Mouse (Mus musculus): Measurements from ENCODE around the gene Apobec3.
"Not testable (repeated sequence)": the region's sequence is repeated elsewhere in the genome, so short reads cannot be mapped to it uniquely, and the experiment has no call there.

Apobec3 gene

DNA sequence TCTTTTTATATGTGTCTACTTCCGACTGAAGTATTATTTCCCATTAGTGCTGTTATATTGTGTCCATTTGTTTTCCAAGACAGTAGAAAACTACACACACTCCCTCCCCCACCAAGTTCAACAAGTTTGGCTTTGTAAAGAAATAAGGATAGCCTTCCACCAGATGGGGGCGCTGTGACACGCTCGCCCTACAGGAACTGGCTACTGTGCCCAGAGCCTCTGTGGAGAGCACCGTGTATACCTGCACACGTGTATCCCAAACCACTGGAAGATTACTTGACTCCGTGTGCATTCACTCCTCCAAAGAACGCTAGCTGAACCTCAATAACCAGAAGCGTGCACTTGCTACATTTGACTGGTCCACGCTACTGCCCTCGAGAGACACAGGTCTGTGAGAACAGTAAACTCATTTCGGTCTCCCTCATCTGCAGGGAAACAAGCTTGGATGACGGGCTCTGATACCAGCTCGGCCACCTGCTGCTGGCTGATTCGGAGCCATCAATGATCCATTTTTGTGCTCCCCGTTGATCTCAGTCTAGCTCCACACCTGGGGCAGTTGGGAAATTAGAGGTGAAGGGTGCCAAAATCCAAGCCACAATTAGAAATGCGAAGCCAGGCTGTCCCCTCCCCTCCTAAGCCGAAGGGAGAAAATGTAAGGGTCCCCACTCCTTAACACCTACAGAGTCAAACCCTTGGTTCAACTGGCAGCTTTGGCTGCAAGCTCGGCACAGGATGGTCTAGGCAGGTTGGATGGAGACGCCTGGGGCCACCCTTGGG lies at the start of gene Apobec3:
Gene Apobec3, plus strand, starts transcription at position 224 of the 777 bp plus-strand sequence.
- DNase-seq = peak; percentile 94

DNA sequence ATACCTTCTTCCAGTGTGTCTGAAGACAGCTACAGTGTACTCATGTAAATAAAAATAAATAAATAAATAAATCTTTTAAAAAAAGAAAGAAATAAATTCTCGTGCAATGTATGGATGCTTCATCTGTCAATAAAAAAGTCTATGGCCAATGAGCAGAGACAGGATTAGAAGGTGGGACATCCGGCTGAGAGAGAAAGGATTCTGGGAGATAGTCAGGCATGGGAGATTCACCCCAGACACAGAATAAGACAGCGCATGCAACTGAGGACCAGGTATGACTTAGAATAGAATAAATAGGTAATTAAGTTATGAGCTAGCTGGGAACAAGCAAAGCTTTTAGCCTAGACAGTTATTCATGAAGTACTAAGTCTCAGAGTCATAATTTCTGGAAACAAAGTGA lies 48.5 kb upstream of the Apobec3 start:
- no peak for DNase-seq

DNA sequence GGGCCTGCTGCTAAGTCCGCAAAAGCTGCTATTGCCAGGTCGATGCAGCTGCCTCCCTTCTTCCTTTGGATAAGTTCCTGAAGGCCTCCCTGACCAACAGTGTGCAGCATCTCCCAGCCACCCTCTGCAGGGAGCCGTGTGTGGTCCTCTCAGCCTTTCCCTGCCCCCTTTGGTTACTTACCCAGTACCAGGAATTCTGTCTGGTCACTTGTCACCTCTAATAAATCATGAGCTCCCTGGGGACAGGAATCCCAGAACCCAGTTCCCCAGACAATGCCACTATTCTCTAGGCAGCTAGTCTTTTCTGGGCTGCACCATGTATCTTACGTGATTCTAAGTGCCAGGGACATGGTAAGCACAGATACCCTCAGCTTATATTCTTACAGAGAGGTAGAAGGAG lies 45.5 kb upstream of the Apobec3 start:
- no peak for DNase-seq

DNA sequence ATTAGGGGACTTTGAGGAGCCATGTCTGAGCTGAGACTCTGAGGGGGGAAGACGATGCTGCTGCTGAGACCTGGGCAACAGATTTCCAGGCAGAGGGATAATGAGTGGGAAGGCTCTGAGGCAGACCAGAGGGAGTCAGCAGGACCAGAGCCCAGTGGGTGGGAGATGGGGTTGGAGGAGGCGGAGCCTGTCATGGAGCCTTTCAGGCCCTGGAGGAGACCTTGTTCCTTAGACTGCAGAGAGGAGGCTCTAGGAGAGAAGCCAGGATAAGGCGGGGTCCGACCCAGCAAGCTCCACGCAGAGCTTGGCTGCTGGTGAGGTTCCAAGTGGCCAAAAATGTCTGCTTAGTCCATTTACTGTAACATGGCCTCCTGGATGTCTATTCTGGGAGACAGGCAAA lies 44.4 kb upstream of the Apobec3 start:
- no peak for DNase-seq

DNA sequence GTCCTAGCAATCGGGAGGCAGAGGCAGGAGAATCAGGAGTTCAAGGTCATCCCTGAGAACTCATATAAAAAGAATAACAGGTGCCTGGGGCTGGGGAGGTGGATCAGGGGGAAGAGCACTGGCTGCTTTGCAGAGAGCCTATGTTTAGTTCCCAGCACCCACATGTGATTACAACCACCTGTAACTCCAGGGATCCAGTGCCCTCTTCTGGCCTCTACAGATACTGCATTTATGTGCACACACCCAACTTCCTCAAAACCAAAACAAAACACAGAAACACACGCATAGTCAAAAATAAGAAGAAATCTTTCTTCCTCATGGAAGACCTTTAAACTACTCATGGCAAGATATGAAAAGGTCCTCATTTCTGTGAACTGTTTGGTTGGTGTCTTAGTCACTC lies 41.3 kb upstream of the Apobec3 start:
- no peak for DNase-seq

DNA sequence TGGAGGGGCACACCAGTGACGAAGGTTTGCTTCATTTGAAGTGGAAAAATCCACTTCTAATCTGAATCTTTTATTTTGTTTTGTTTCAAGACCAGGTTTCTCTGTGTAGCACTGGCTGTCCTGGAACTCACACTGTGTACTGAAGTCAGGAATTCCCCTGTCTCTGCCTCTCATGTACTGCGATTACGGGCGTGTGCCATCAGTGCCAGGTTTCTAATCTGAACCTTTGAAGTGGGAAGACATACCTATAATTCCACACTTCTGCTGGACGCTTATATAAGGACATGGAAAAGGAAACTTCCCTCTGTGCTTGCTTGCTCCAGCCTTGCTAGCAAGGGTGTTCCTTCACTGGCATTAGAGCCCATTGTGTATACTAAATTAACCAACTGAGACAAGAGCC lies 32.5 kb upstream of the Apobec3 start:
- no peak for DNase-seq

DNA sequence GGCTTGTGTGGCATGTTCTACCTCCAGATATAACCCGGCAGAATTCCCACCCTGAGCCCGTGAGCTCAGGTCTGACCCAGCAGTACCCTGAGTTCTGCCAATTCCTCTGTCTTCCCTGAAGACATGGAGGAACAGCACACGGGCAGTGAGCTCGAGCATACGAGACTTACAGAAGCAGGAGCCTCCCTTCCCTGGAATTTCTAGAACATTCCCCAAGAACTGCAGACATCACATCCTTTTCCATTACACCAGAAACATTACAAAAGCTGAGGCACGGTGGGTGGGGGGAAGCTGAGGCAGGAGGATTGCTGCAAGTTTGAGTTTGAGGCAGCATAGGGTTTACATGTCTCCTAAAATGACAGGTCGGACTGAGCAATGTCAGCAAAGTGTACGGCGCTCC lies 31.6 kb upstream of the Apobec3 start:
- DNase-seq = no peak

DNA sequence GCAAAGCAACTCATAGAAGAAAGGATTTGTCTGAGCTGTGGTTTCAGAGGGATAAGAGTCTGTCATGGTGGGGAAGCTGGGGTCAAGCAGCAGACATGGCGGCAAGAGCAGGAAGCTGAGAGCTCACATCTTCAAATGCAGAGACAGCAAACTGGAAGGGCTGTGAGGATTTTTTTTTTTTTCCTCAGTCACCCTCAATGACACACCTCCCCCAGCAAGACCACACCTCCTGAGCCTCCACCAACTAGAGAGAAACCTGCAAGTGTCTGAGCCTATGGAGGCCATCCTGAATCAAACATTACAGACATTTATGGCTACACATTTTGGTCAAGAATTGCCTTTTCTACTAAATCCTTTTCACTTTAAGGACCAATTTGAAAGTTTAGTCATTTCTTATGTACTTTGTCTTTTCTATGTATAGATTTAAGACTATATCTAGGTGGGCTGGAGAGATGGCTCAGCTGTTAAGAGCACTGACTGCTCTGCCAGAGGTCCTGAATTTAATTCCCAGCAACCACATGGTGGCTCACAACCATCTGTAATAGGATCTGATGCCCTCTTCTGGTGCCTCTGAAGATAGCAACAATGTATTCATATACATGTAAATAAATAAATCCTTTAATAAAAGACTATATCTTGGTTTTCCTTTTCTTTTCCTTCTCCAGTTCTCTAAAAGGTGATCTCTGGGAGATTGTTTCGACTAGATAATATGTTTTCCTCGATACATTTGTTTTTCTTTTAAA lies 24.0 kb upstream of the Apobec3 start:
- no peak for DNase-seq

DNA sequence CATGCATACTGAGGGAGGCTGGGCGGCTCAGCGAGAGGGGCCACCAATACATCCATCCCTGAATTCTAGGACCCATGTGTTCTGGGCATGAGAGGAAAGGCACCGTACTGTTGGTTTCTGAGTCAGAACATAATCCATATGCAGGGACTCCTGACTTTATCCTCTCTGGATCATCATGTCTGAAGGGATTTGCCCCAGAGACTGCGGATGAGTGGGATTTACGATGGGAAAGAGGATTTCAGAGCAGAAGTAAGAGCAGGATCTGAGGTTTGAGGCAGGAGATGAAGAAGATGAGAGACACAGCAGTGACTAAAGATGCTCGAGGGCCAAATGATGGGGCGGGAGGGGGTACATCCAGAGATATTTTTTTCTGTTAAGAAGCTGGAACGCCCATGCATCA lies 17.9 kb upstream of the Apobec3 start:
- no peak for DNase-seq

DNA sequence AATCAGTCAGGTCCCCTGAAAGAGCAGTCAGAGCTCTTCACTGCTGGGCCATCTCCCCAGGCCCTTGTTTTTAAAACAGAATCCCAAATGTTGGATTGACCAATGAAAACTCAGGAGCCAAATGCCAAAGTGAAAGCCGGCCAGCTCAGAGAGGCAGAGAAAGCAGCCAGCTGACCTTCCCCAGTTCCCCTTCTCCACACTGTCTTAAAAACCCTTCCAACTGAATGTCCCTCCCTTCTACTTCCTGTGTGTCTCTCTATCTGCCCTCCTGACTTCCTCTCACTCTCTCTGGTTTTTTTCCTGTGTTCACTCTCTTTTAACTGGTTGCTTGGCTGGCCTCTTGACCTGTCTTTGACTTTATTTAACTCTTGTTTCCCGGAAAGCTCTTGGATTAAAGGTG lies 17.5 kb upstream of the Apobec3 start:
- no peak for DNase-seq

DNA sequence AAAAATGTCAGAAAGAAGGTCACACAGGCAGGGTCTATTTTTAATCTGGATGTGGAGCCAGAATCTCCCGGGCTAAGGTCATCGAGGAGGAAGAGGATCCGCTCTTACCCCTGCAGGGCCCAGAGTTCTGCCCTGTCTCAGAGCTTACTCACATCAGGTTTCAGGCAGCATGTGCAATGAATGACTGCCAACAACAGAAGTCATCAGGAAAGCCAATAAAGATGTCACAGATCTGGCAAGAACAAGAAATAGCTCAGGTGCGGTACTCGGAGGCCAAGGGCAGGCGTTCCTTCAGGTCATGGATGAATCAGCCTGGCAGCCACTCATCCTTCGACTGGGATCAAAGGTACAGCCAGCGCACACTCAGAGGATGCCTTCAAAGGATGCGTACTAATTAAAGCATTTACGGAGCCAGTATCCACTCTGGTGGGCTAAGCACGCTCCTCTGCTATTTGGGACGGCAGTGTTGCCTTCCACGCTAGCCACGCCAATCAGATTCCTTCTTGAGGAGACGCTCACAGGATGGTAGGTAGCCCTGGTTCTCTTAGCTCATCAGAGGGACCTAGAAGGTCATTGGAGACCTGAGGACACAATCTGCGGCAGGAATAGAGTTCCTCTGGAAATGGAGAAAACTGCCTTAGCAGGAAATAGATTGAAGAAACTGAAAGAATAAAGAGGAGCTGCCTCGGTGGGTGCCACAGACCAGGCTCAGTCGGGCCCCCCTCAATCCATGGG lies 16.0 kb upstream of the Apobec3 start:
- no peak for DNase-seq

DNA sequence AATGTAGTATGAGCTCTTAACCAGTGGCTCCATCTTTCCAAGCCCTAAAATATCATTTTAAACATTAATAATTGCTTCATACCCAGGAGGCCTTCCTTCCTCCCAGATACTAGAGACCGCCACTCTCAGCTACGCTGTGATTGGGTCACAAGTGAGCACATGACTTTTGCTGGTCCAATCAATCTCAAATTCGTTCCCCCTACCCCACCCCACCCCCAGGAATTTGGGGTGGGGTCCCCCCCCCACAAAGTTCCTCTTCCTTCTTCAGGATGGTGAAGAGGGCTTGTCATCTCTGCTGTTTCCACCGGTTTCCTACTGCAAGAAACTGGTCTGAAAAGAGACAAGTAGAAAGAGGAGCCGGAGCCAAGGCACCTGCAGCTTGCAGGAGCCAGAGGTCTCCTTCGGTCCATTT lies 12.7 kb upstream of the Apobec3 start:
- DNase-seq = no peak

DNA sequence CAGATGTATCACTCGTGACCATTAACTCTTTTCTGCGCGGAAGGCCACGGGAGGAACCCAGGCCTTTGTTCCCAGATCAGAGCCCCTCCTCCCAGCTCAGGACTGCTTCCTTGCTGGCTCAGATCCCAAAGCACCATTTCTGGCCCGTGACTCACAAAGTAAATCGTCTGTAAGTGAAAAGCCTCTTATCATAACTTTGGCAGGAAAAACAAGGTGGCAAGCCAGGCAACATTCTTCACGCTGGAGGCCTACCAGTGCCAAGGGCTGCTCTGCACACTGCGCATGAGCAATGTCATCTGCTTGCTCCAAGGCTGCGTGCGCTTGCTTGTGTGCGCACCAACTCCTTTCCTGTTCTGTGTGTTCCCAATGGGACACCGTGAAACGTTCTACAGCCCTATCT lies 12.1 kb upstream of the Apobec3 start:
- no peak for DNase-seq

DNA sequence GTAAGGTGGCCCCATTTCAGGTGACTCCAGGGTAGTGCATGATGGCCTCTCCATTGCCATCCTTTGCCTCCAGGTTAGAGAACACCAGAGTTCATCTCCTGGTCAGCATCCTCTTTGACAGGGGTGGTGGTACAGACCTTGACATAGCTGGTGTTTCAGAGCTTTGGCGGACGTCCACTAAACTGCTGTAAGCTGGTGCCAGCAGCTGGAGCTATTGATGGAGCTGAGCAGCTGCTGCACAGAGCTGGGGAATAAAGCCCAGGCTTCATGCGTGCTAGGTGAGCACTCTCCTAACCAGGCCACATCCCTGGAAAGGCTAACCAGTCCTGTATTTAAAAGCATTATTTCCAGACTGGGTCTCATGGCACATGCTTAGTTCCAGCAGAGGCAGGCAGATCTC lies 11.0 kb upstream of the Apobec3 start:
- DNase-seq = no peak

DNA sequence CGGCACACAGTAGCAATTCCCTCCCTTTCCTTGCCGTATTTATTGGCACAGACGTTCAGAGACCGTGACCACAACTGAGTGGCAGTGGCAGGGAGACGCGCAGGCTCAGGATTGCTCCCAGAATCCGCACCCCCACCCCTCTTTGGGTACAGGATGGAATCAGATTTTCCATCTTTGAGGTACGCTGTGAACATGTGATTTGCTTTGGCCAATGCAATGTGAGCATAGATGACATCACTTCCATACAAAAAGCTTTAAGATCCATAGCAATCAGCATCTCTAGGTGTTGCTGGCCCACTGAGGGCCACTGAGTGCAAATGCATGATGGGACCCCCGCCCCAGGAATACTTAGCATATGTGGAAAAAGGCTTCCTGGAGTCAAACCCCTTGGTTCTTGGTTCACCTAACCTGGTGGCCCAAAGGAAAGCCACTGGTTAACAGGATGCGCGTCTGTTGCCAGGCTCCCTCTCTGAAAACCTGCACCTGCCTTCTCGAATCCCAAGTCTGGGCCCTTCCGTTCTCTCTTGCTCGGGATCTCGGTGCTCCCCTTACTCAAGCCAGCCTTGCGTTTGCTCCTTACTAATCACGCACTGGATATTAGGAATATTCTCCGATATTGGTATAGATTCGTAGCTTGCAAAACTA lies 8.7 kb upstream of the Apobec3 start:
- DNase-seq = no peak

DNA sequence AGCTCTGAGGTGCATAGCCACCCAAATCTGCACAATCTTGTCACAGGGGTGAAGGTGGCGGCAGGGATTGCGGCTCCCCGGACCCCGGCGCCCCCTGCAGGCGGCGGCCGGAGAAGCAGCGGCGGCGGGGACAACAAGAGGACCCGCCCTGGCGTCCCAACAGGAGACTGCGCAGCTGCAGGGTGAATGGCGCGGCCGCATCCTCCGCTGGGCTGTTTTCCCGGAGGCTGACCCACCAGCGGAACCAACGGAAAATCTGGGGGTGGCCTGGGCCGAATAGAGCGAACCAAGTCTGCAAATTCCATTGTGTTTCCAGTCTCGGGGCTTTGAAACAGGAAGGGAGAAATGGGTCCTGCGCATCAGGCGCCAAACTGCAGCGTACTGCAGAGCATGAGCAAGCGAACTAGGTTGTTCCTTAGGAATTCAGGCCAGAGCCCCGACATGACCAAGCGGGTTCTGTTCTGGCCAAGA lies 8.1 kb upstream of the Apobec3 start:
- peak; percentile 97 for DNase-seq

DNA sequence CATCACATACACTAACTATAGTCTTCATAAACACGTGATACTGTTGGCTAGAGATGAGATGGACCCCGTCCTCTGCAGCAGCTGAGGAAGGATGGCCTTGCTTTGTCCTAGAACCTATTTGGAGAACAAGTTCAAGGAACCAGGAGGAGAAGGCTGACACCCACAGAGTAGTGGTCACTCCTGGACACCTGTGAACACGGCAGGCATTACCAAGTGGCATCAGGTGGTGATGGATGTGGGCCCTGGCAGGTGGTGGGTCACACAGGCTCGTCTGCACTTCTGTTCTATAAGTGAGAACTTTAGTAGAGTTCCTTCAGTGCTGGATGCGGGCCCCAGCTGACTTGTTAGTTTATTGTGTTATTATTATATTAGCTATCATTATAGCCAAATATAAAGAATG lies 6.6 kb upstream of the Apobec3 start:
- DNase-seq = no peak

DNA sequence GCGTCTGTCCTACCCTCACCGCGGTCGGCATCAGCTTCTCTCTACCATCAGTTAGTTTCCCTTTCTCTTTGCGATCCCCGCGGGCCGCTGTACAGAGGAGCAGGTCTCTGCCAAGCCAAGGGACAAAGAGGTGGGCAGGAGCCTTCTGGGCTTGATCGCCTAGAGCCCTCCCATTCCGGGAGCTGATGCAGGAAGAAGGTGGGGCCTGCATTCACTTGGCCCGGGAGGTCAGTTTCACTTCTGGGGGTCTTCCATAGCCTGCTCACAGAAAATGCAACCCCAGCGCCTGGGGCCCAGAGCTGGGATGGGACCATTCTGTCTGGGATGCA lies 718 bp downstream of the Apobec3 start:
- DNase-seq = peak; percentile 73

DNA sequence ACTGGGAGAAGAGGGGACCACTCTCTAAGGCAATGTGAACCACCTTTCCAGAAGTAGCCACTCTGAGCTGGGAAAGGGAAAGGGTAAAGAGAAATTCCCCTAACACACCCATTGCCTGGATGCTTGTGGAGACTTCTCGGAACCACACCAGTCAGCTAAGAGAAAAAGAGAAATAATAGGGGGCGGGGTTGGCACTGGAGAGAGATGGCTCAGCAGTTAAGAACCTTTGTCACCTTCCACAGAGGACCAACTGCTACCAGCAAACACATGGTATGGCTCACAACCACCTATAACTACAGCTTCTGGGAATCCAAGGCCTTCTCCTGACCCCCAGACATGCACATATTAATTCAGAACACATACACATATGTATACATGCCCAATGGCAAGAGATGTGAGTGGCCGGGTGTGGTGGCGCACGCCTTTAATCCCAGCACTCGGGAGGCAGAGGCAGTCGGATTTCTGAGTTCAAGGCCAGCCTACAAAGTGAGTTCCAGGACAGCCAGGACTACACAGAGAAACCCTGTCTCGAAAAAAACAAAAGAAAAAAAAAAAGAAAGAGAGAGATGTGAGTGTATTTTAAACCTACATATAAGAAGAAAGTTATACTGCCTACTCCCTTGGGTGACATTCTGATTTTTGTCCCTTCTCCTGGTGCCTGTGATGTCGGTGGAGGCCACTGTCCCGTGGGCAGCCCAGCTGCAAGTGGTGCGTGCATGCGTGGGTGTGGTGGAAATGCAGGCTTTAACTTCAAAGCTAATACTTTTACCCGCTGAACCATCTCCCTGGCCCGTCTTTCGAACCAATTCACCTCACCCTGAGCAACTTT lies 1.8 kb downstream of the Apobec3 start:
- no peak for DNase-seq

DNA sequence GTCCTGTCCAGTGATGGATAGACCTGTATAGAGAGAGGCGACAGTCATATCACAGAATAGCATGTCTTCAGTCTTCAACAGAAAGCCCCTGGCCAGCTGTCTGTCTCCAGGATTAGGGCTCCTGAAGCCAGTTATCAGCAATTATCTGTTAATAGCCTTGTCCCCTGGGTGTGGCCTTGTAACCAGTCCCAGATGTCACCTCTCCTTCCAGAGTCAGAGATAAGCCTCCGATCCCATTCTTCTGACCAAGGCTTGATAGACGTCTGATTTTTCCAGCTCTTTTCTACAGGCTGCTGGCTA lies 2.3 kb downstream of the Apobec3 start:
- no peak for DNase-seq

DNA sequence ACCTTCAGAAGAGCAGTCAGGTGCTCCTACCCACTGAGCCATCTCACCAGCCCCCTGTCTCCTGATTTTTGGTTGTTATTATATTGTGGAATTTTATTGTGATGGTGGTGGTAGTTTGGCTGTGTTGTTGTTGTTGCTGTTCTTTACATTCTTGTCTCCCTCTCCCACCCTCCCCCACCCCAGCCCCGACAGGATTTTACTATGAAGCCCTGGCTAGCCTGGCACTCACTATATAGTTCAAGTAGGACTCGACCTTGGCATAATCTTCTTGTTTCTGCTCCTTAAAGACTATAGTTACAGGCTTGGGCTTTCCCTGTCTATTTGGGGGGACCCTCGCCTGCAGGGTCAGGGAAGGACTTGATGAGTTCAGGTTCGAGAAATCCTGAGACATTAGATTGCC lies 2.9 kb downstream of the Apobec3 start:
- no peak for DNase-seq

DNA sequence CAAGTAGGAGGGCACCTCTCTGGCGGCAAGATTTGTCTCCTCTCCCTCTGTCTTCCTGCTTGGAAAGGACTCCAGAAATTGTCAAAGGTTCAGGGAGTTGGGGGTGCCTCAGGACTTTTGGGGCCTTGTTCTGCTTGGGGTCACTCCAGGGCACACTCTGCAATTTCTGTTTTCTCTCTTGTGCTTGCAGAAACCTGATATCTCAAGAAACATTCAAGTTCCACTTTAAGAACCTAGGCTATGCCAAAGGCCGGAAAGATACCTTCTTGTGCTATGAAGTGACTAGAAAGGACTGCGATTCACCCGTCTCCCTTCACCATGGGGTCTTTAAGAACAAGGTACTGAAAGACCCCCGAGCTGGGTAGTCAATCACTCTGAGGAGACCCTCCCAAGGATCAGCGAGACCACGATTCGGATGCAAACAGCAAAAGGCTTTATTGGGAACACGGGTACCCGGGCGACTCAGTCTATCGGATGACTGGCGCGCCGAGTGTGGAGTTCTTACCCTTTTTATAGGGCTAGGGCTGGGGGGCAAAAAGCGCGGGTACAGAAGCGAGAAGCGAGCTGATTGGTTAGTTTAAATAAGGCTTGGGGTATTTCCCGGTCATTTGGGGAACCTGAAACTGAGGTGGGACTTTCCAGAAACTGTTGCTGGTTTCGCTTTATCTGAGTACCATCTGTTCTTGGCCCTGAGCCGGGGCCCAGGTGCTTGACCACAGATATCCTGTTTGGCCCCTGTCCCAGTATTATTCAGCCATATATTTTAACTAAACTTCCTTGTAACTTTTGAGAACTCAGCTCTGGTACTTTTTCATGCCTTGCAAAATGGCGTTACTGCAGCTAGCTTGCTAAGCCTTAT lies 4.0 kb downstream of the Apobec3 start:
- not testable (repeated sequence) for DNase-seq
